Mouse (Mus musculus) embryonic facial prominence, embryonic 12.5 days (tissue): ENCODE data around the gene Ralgps1. TPM values are rescaled to one million over a fixed set of nuclear protein-coding genes. Genes with fewer than 3 reads are reported as not detected.

Experiments
- ATAC-seq: fragments of 200-750 bp; cut with Nextera tagmentation; 2 replicates; pipeline ENCODE4 v1.8.0; 2017; ENCODE audit not compliant: insufficient number of reproducible peaks, insufficient read depth, low FRiP score, low TSS enrichment
- H3K27ac ChIP-seq: fragments of 300-500 bp; sonication (generic); 2 replicates; pipeline ENCODE4 v1.5.1; 2016; ENCODE audit warnings: mild to moderate bottlenecking
- H3K27me3 ChIP-seq: fragments of 300-500 bp; sonication (generic); 2 replicates; pipeline ENCODE4 v1.6.1; 2016; ENCODE audit warnings: mild to moderate bottlenecking, moderate library complexity
- H3K36me3 ChIP-seq: fragments of 300-500 bp; sonication (generic); 2 replicates; pipeline ENCODE4 v1.6.1; 2016; ENCODE audit warnings: mild to moderate bottlenecking
- H3K4me1 ChIP-seq: fragments of 300-500 bp; sonication (generic); 2 replicates; pipeline ENCODE4 v1.6.1; 2016
- H3K4me2 ChIP-seq: fragments of 300-500 bp; sonication (generic); replicated peaks from 2 replicates; pipeline ENCODE4 v1.6.1; 2016; ENCODE audit warnings: mild to moderate bottlenecking, moderate library complexity
- H3K4me3 ChIP-seq: fragments of 300-500 bp; sonication (generic); 2 replicates; pipeline ENCODE4 v1.5.1; 2016; ENCODE audit warnings: mild to moderate bottlenecking
- H3K9ac ChIP-seq: fragments of 300-500 bp; sonication (generic); 2 replicates; pipeline ENCODE4 v1.6.1; 2016; ENCODE audit warnings: mild to moderate bottlenecking, moderate library complexity
- H3K9me3 ChIP-seq: fragments of 300-500 bp; sonication (generic); 2 replicates; pipeline ENCODE4 v1.6.1; 2016; ENCODE audit warnings: mild to moderate bottlenecking, moderate library complexity
- WGBS: fragments of 180-500 bp; shearing (Covaris S2); methylation state at CpG from one replicate; pipeline ENCODE4 v1.1.7; 2016; 5-methylcytosine and 5-hydroxymethylcytosine counted together
- polyA plus RNA-seq: library from polyadenylated mRNA; unstranded; fragments of >200 nt; fragmentation: Nextera tagmentation; extraction: Ambion mirVana; gene quantifications from 2 replicates; pipeline ENCODE4 v1.2.1, GENCODE M21; 2016

Gene Ralgps1
- polyA plus RNA-seq, 1 experiment from 2014 or later, result 4.8 TPM

GRCm38 (mm10) chr2:33203284-33203683 is 168.0 kb downstream of the Ralgps1 start:
- no peak for ATAC-seq
- H3K4me1 ChIP-seq, result peaks cover 15% of the 10 kb centered on the region
- H3K27ac ChIP-seq, result no peak overlapping the region
- H3K9ac ChIP-seq, result no peak overlapping the region
- no peak overlapping the region for H3K4me3 ChIP-seq
- H3K9me3 ChIP-seq, result no peaks in the 10 kb centered on the region
- no peaks in the 10 kb centered on the region for H3K27me3 ChIP-seq
- H3K4me2 ChIP-seq, result no peak overlapping the region
- H3K36me3 ChIP-seq, result no peaks in the 10 kb centered on the region
- 46% methylated on average over 6 of the region's 6 CpGs for WGBS

GRCm38 (mm10) chr2:33200368-33201068 is 170.8 kb downstream of the Ralgps1 start:
- no peak overlapping the region for H3K27ac ChIP-seq
- 67% methylated on average over 14 of the region's 14 CpGs for WGBS
- H3K4me1 ChIP-seq, result peaks cover 12% of the 10 kb centered on the region
- ATAC-seq, result no peak
- no peak overlapping the region for H3K9ac ChIP-seq
- H3K9me3 ChIP-seq, result no peaks in the 10 kb centered on the region
- H3K36me3 ChIP-seq, result no peaks in the 10 kb centered on the region
- H3K4me2 ChIP-seq, result no peak overlapping the region
- H3K4me3 ChIP-seq, result no peak overlapping the region
- H3K27me3 ChIP-seq, result no peaks in the 10 kb centered on the region

GRCm38 (mm10) chr2:33189976-33190375 is 181.3 kb downstream of the Ralgps1 start:
- Histone ChIP-seq H3K9me3 (no peaks in the 10 kb centered on the region), H3K4me1 (no peaks in the 10 kb centered on the region), H3K4me3 (no peak overlapping the region), H3K9ac (no peak overlapping the region), H3K27ac (no peak overlapping the region), H3K4me2 (no peak overlapping the region), H3K36me3 (no peaks in the 10 kb centered on the region), H3K27me3 (no peaks in the 10 kb centered on the region)
- no peak for ATAC-seq
- WGBS, result 81% methylated on average over 3 of the region's 3 CpGs

- no peaks in the 10 kb centered on the region for H3K4me1 ChIP-seq
- no peaks in the 10 kb centered on the region for H3K9me3 ChIP-seq
- H3K27ac ChIP-seq, result no peak overlapping the region
- WGBS, result 81% methylated on average over 6 of the region's 6 CpGs
- H3K9ac ChIP-seq, result no peak overlapping the region
- H3K36me3 ChIP-seq, result no peaks in the 10 kb centered on the region
- no peak overlapping the region for H3K4me2 ChIP-seq
- no peak for ATAC-seq
- H3K4me3 ChIP-seq, result no peak overlapping the region
- no peaks in the 10 kb centered on the region for H3K27me3 ChIP-seq
These were observed 182.2 kb downstream of the Ralgps1 start for GRCm38 (mm10) chr2:33188925-33189670.

- Histone ChIP-seq H3K4me3 (no peak overlapping the region), H3K4me2 (no peak overlapping the region), H3K4me1 (no peaks in the 10 kb centered on the region), H3K36me3 (no peaks in the 10 kb centered on the region), H3K27ac (no peak overlapping the region), H3K27me3 (no peaks in the 10 kb centered on the region), H3K9me3 (no peaks in the 10 kb centered on the region), H3K9ac (no peak overlapping the region)
- ATAC-seq, result no peak
- 90% methylated on average over 2 of the region's 2 CpGs for WGBS
These were observed 183.4 kb downstream of the Ralgps1 start for GRCm38 (mm10) chr2:33187874-33188273.

GRCm38 (mm10) chr2:33186505-33186904 is 184.8 kb downstream of the Ralgps1 start:
- Histone ChIP-seq H3K36me3 (no peaks in the 10 kb centered on the region), H3K4me1 (no peaks in the 10 kb centered on the region), H3K4me2 (no peak overlapping the region), H3K27me3 (no peaks in the 10 kb centered on the region), H3K4me3 (no peak overlapping the region), H3K9me3 (no peaks in the 10 kb centered on the region), H3K27ac (no peak overlapping the region), H3K9ac (no peak overlapping the region)
- no peak for ATAC-seq
- 80% methylated on average over 7 of the region's 7 CpGs for WGBS

GRCm38 (mm10) chr2:33185258-33185657 is 186.0 kb downstream of the Ralgps1 start:
- ATAC-seq, result no peak
- H3K27me3 ChIP-seq, result no peaks in the 10 kb centered on the region
- no peaks in the 10 kb centered on the region for H3K36me3 ChIP-seq
- no peak overlapping the region for H3K4me2 ChIP-seq
- no peaks in the 10 kb centered on the region for H3K9me3 ChIP-seq
- no peak overlapping the region for H3K27ac ChIP-seq
- no peak overlapping the region for H3K4me3 ChIP-seq
- no peak overlapping the region for H3K9ac ChIP-seq
- peaks cover 1% of the 10 kb centered on the region for H3K4me1 ChIP-seq
- 68% methylated on average over 7 of the region's 7 CpGs for WGBS

- no peaks in the 10 kb centered on the region for H3K27me3 ChIP-seq
- no peaks in the 10 kb centered on the region for H3K9me3 ChIP-seq
- no peak overlapping the region for H3K9ac ChIP-seq
- no peak overlapping the region for H3K4me2 ChIP-seq
- ATAC-seq, result no peak
- peaks cover 8% of the 10 kb centered on the region for H3K4me1 ChIP-seq
- H3K36me3 ChIP-seq, result no peaks in the 10 kb centered on the region
- WGBS, result 80% methylated on average over 10 of the region's 10 CpGs
- H3K27ac ChIP-seq, result no peak overlapping the region
- H3K4me3 ChIP-seq, result no peak overlapping the region
These were observed 186.6 kb downstream of the Ralgps1 start for GRCm38 (mm10) chr2:33184641-33185040.

- no peak overlapping the region for H3K27ac ChIP-seq
These were observed 188.0 kb downstream of the Ralgps1 start for GRCm38 (mm10) chr2:33183321-33183720.

GRCm38 (mm10) chr2:33179930-33180630 is 191.2 kb downstream of the Ralgps1 start:
- Histone ChIP-seq H3K4me2 (no peak overlapping the region), H3K9ac (no peak overlapping the region), H3K27ac (peak overlapping the region; percentile 60; the same call in 1 of the 2 replicates), H3K27me3 (no peaks in the 10 kb centered on the region), H3K9me3 (no peaks in the 10 kb centered on the region), H3K4me1 (peaks cover 30% of the 10 kb centered on the region), H3K36me3 (no peaks in the 10 kb centered on the region), H3K4me3 (no peak overlapping the region)
- ATAC-seq, result no peak
- WGBS, result 59% methylated on average over 16 of the region's 16 CpGs

More at GRCm38 (mm10) chr2:33183321-33183720, 188.0 kb downstream of the Ralgps1 start:
- no peaks in the 10 kb centered on the region for H3K36me3 ChIP-seq
- no peak for ATAC-seq
- H3K9ac ChIP-seq, result no peak overlapping the region
- WGBS, result 93% methylated on average over 7 of the region's 7 CpGs
- H3K4me3 ChIP-seq, result no peak overlapping the region
- H3K4me2 ChIP-seq, result no peak overlapping the region
- peaks cover 18% of the 10 kb centered on the region for H3K4me1 ChIP-seq
- H3K27me3 ChIP-seq, result no peaks in the 10 kb centered on the region
- no peaks in the 10 kb centered on the region for H3K9me3 ChIP-seq

GRCm38 (mm10) chr2:33179171-33179929 is 191.9 kb downstream of the Ralgps1 start:
- peaks cover 30% of the 10 kb centered on the region for H3K4me1 ChIP-seq
- no peaks in the 10 kb centered on the region for H3K36me3 ChIP-seq
- peak overlapping the region; percentile 60; the same call in 1 of the 2 replicates for H3K27ac ChIP-seq
- no peak overlapping the region for H3K4me2 ChIP-seq
- 65% methylated on average over 14 of the region's 14 CpGs for WGBS
- H3K27me3 ChIP-seq, result no peaks in the 10 kb centered on the region
- no peak overlapping the region for H3K9ac ChIP-seq
- H3K9me3 ChIP-seq, result no peaks in the 10 kb centered on the region
- H3K4me3 ChIP-seq, result no peak overlapping the region
- ATAC-seq, result no peak
